Mouse (Mus musculus) regulatory T cell (primary cell): ENCODE results near the gene Taf12.
"Not testable (repeated sequence)": the region's sequence is repeated elsewhere in the genome, so short reads cannot be mapped to it uniquely, and the experiment has no call there.

Source experiments
- in situ Hi-C: fragments of 300-600 bp; cut with MboI, MseI; formaldehyde crosslinking; loops from one replicate; pipeline ENCODE4 v1.15.1; 2025; ENCODE audit warnings: high pct_unique_total_duplicates

Gene Taf12

DNA sequence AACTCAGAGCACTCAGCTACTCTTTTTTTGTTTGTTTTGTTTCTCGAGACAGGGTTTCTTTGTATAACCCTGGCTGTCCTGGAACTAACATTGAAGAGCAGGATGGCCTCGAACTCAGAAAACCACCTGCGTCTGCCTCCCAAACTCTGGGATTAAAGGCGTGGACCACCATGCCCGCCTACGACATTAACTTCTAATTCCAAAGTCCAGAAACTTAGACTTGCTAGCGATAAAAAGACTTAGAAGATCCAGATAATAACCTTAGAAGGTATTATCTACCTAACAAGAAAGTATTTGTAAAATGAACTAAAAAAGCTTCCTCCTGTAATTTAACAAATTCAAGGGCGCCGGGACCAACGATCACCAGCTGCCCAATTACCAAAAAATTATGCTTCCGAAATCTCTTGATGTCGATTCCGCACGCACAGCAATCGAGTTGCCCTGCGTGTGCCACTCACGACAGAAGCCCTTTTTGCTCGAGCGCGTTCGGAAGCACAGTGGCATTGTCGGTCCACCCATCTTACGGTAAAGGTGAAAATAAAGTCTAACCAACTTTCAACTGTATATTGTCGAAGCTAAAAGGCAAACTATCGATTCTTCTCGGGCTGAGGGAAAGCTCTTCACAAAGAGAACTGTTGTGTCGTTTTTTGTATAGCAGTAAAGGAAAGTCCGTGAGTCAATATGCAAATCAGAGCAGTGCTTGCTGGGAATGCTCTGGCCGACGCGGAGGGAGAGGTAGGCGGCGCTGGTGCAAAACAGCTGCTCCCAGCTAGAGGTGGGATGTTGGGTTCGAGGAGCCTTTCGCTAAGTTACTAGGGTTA, 4.2 kb upstream of the Taf12 start:
- in situ Hi-C loops = no loop called here

DNA sequence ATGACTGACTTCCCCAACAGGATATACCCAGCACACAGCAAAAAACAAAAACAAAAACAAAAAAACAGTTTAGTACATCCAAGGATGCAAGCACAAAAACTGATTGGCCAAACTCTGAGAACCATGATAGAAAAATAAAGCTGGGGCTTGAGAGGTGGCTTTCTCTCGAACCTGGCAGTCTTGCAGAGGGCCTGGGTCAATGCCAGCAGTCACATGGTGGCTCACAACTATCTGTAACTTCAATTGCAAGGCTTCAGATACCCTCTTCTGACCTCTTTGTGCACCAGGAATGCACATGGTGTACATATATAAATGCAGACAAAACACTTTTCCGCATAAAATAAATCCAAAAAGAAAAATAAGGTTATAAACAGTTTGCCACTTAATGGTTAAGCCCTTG, 1.0 kb upstream of the Taf12 start:
- in situ Hi-C loops = no loop called here

- in situ Hi-C loops = no loop called here
These were observed 1.8 kb downstream of the Taf12 start for GRCm38 (mm10) chr4:132275949-132276348.

DNA sequence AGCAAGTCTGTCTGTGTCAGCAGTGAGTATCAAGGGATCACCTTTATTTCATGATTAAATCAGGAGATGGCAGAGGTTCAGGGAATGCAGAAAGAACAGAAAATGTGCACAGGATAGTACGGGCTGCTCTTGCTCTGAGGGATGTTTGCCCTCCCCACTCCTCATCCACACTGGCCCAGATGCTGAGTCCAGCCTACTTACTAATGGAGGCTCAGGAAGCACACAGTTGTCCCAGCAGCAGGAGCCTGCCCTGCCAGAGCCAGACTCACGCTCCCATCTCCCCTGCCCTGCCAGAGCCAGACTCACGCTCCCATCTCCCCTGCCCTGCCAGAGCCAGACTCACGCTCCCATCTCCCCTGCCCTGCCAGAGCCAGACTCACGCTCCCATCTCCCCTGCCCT, 14.7 kb downstream of the Taf12 start:
- in situ Hi-C loops = not testable (repeated sequence)

GRCm38 (mm10) chr4:132291056-132291455, 16.9 kb downstream of the Taf12 start:
- in situ Hi-C loops = no loop called here

GRCm38 (mm10) chr4:132291624-132292335, 17.6 kb downstream of the Taf12 start:
- in situ Hi-C loops = no loop called here

DNA sequence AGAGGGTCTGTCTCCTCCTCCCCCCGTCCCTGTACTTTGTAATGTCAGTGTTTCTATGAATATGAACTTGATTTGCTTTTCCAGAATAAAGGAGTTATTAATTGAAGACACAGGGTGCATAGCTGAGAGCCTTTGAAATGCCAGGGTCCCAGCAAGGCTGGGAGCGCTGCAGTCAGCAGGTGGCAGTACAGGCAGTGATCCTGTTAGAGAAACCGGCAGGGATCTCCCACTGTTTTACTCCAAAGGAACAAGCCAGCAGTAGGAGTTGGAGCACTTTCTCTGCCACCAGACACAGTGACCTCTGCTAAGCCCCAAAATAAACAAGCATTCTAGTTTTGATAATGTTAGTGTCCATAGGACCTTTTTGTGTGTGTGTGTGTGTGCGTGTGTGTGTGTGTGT, 18.8 kb downstream of the Taf12 start:
- in situ Hi-C loops = no loop called here

DNA sequence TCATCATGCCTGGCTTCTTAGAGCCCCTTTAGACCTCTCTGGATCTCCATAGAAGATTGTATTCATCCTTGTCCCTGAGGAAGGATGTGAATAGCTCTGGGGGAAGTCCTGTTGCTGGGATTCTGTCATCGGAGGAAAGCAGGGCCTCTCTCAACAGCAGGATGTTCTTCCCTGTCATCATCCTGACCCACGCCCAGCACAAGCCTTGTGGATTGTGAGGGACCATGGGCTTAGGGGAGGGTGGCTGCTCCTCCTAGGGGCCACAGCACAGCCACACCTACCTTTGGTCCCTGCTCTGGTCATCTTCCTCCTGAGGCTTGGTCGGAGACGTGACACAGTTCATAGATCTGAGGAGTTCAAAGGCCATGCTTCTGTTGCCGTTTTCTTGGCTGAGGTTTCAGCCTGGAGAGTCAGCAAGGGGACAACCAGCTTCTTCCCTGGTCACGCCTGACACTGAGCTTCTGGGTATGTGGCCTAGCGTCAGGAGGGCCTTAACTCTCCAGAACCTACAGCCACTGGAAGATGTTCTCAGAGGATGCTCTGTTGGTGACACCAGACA, 19.6 kb downstream of the Taf12 start:
- in situ Hi-C loops = no loop called here

- in situ Hi-C loops = no loop called here
These were observed 21.7 kb downstream of the Taf12 start for GRCm38 (mm10) chr4:132295696-132296390.

DNA sequence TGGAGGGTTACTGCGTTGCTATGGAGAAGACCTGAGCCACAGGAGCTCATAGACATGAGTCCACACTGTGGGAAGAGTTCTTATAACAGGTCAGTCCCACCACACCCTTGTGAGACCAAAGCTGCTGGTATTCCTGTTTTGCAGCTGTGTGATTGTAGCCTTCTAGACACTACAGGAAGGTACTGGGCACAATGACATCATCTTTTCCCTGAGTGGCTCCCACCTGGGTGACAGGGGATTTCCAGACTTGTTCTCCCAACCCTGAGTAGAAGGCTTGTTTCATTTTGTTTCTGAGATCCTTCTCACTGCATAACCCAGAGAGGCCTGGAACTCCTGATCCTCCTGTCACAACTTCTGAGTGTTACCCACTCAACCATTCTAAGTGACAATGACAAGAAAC, 25.7 kb downstream of the Taf12 start:
- in situ Hi-C loops = no loop called here

DNA sequence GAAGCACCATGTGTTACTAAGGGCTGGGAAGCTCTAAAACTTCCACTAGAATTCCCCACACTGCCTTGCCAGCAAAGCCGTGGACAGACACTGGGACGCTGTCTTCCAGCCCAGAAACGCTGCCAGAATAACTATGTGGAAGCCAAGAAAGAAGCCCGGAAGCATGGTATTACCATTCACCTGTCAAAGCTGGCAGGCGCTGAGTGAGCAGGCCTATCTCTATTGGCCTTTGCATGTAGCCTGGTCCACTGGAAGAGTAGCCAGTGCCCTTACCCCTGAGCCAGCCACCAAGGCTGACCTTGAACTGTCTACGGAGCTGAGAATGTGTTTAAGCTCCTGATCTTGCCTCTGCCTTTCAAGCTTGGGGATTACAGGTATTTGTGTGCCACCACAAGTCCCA, 27.3 kb downstream of the Taf12 start:
- in situ Hi-C loops = no loop called here

DNA sequence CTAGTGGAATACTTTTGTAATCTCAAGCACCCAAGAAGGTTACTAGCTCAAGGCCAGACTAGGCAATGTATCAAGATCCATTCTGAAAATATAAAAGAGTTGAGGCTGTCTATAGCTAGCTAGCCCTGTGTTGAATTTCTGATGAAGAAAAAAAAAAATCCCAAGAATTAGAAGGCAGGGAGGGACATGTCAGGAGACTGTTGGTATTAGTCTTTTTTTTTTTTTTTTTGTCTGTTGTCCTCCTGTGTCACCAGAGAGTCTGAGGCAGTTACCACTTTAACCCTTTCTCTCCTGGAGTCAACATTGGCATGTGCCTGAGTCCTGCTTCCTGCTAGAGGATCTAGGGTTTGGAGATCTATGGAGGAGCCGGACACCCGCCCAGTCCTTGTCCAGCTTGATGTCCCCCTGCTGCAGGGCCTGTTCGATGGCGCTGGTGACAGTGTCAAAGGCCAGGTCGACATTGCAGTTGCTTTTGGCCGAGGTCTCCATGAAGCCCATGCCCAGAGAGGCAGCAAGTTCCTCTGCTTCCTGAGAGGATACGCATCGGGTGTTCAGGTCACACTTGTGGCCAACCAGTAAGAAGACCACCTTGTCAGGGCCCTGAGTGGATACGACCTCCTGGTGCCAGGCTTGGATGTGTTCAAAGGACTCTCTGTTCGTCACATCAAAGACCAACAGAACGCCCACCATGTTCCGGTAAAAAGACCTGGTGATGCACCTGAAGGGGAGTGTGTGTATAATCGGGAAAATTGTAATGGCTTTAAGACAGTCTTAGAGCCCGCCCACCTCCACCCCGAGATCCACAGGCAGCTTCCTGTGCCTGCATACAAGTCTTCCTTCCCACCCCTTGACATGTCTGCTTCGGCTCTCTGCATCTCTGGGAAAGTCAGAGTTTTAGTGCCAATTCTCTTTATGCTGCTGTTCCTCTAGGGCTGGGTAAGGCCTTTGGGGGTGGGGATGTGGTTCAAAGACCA, 28.1 kb downstream of the Taf12 start:
- in situ Hi-C loops = no loop called here

GRCm38 (mm10) chr4:132302939-132303479, 28.8 kb downstream of the Taf12 start, which contains the start of gene Rab42:
Gene Rab42, minus strand, starts transcription at chr4:132303385.
- in situ Hi-C loops = no loop called here

DNA sequence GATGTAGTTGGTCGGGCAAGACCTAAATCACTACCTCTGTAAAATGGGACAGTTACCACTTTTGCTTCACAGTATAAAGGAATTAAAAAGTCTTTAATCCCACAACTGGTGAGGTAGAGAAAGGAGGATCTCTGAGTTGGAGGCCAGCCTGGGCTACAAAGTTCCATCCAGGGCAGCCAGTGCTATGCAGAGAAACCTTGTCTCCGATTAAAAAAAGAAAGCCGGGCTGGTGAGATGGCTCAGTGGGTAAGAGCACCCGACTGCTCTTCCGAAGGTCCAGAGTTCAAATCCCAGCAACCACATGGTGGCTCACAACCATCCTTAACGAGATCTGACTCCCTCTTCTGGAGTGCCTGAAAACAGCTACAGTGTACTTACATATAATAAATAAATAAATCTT, 29.3 kb downstream of the Taf12 start:
- in situ Hi-C loops = not testable (repeated sequence)

- in situ Hi-C loops = no loop called here
These were observed 31.1 kb downstream of the Taf12 start for GRCm38 (mm10) chr4:132305276-132305675.

DNA sequence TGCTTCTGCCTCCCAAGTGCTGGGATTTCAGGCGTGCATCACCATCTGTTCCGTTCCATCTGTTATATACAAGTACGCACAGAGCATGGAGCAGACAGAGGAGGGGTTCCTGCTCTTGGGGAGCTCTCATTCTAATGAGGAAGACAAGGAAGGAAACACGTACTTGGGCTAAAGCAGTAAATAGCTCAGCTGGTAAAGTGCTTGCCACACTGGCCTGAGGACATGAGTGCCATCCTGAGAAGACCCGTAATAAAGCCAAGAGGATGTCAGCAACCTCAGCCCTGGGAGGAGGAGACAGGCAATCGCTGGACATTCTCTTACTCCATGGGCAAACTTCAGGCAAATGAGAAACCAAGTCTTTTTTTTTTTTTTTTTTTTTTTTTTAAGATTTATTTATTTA, 31.8 kb downstream of the Taf12 start:
- in situ Hi-C loops = no loop called here

DNA sequence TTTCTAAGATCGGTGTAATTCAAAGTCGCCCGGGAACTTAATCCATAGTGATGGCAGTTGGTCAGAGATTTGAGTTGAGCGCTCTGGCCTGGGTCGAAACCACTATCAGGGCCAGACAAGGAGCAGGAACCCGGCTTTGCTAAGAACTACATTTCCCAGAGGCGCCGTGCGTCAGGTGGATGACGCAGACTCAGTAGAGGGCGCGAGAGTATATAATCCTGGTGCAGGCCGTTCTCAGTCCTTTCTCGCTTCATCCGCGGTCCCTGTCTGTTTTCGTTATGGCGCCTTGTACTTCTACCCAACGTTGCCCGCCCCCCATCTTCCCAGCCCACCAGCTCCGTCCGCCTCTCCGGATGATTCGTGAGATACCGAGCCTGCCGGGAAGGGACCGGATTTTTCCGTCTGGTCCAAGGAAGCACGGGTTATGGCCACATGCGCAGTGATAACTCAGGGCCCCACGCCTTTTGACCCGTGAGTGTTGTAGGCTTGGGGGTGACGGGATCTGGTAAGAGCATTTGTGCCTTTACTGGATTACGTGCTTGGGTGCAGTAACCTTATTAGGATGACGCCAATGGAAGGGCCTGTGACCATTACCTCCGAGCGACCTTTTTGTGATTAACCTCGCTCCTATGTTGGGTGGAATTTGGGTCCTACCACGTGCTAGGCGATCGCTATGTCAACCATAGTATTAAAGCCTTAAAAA, 34.4 kb downstream of the Taf12 start:
- in situ Hi-C loops = no loop called here

GRCm38 (mm10) chr4:132309140-132309848, 35.1 kb downstream of the Taf12 start:
- in situ Hi-C loops = no loop called here

GRCm38 (mm10) chr4:132309849-132310472, 35.8 kb downstream of the Taf12 start:
- in situ Hi-C loops = no loop called here
